Comparison of ENCODE assay signal across 32 mouse cellular contexts in the genomic region with DNA sequence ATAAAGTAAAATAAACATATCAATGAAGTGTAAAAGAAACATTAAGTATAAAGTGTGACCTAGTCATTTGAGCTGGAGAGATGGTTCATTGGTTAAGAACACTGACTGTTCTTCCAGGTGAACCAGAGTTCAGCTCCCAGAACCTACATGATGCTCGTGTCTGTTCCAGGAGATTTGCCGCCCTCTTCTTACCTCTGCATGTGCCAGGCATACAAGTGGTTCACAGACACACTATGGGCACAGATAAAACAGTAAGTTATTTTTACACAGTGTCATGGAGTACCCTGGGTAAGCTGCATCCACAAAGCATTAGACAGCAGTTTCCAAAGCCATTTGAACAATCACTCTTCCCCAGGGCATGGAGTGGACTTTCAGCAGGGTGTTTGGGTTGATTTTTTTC. TPM values are rescaled to one million over a fixed set of nuclear protein-coding genes. Genes with fewer than 3 reads are reported as not detected.
DNase-seq lines count a peak whose midpoint lies in the region; ATAC-seq and TF ChIP-seq lines count a peak whose summit lies in the region.
"Had no signal": no experiment of that assay in that cellular context is flagged by ENCODE, and none has a peak within 500 bp of the region (broad histone marks: within the 10 kb centered on the region; RNA-seq: fewer than 3 reads in every experiment).

No protein-coding gene starts in this region.

- no peak for TF ChIP-seq CTCF in MEL (IDR thresholded peaks at IDR 0.05 in 2 of 3, conservative IDR thresholded peaks at IDR 0.05 in 1 of 3; ENCODE audit: control insufficient read depth in 1 of 3, insufficient read depth in 1 of 3, low read depth in 2 of 3, low read length in 3 of 3, poor library complexity in 1 of 3, severe bottlenecking in 1 of 3)
- no peak for TF ChIP-seq CTCF in liver, embryonic 14.5 days (IDR thresholded peaks at IDR 0.05; ENCODE audit: low read depth)
- TF ChIP-seq CTCF in kidney, adult 2 months (conservative IDR thresholded peaks at IDR 0.05; ENCODE audit: insufficient read depth, insufficient read length, low read depth, low read length) = no peak

- peak overlapping the region in 1 of 2 experiments; percentile 6; a peak in 1 of 4 replicates for H3K4me3 ChIP-seq in MEL (ENCODE audit: control insufficient read depth in 1 of 2, insufficient read depth in 1 of 2, low read depth in 2 of 2, low read length in 2 of 2)
- H3K4me3 ChIP-seq in liver, embryonic 14.5 days (ENCODE audit: insufficient read depth in 1 of 2, low read depth in 2 of 2, low read length in 2 of 2) = no peak overlapping the region
- no peak overlapping the region for H3K4me3 ChIP-seq in kidney, adult 2 months (ENCODE audit: insufficient read depth, low read depth, low read length)
- H3K4me3 ChIP-seq: embryonic facial prominence, embryonic 12.5 days; forebrain, embryonic 12.5 days; heart, embryonic 13.5 days; layer of hippocampus, adult 2 months; limb, embryonic 10.5 days; limb, embryonic 15.5 days; lung, embryonic 15.5 days; midbrain, embryonic 13.5 days; neural tube, embryonic 15.5 days had no signal

- peaks cover 18 to 20% of the 10 kb centered on the region in 2 experiments for H3K4me1 ChIP-seq in MEL (ENCODE audit: control insufficient read depth in 1 of 2, insufficient read depth in 2 of 2, low read length in 2 of 2)
- peaks cover 53 to 54% of the 10 kb centered on the region in 2 experiments for H3K4me1 ChIP-seq in liver, embryonic 14.5 days (replicated peaks; ENCODE audit: control insufficient read depth in 2 of 2, insufficient read depth in 2 of 2, low read length in 1 of 2)
- no peaks in the 10 kb centered on the region for H3K4me1 ChIP-seq in kidney, adult 2 months (ENCODE audit: control insufficient read depth, insufficient read depth, low read length)

- H3K9ac ChIP-seq in MEL (ENCODE audit: control insufficient read depth, low read depth, low read length, poor library complexity, severe bottlenecking) = no peak overlapping the region
- H3K9ac ChIP-seq in liver, embryonic 14.5 days (replicated peaks) = peak overlapping the region; percentile 48; the same call in 1 of the 2 replicates
- H3K9ac ChIP-seq: embryonic facial prominence, embryonic 12.5 days; forebrain, embryonic 12.5 days; forebrain, postnatal 0 days; heart, embryonic 13.5 days; limb, embryonic 15.5 days; lung, embryonic 15.5 days; midbrain, embryonic 13.5 days; neural tube, embryonic 15.5 days had no signal

- H3K79me2 ChIP-seq in MEL (ENCODE audit: control insufficient read depth, insufficient read depth, low read length, poor library complexity) = no peaks in the 10 kb centered on the region

- no peak for TF ChIP-seq RAD21 in MEL (IDR thresholded peaks at IDR 0.05; ENCODE audit: low read depth, low read length)

- peak overlapping the region; percentile 41 for H3K27ac ChIP-seq in MEL (ENCODE audit: control insufficient read depth, low read depth, low read length)
- peak overlapping the region; percentile 97 for H3K27ac ChIP-seq in liver, embryonic 14.5 days
- no peak overlapping the region for H3K27ac ChIP-seq in kidney, adult 2 months (ENCODE audit: insufficient read depth, low read depth, low read length)
- H3K27ac ChIP-seq: embryonic facial prominence, embryonic 12.5 days; forebrain, embryonic 12.5 days; heart, embryonic 13.5 days; layer of hippocampus, adult 2 months; limb, embryonic 10.5 days; limb, embryonic 15.5 days; lung, embryonic 15.5 days; midbrain, embryonic 13.5 days; neural tube, embryonic 15.5 days had no signal

- DNase-seq in cerebellum, adult 9-10 months = peak; percentile 15
- no peak for DNase-seq in cerebellum, adult 18-20 months
- peak; percentile 43 for DNase-seq in MEL (ENCODE audit: low read depth, low spot score)
- DNase-seq in liver, embryonic 14.5 days (ENCODE audit: low read depth in 3 of 3, low spot score in 3 of 3) = peak in 2 of 3 experiments; percentile 53 to 66
- no peak for DNase-seq in gastrocnemius, postnatal 10 days
- no peak for DNase-seq in kidney, adult 2 months
- DNase-seq in left cerebral cortex, adult 18-20 months (ENCODE audit: low spot score in 2 of 2) = no peak
- DNase-seq: adrenal gland, postnatal 25 days; cerebellum, adult 8-10 months; cerebellum, postnatal 36 days; forebrain, postnatal 0 days; gastrocnemius, postnatal 14 days; heart, postnatal 14 days; kidney, adult 18-20 months; kidney, postnatal 36 days; spleen, adult 18-20 months; thymus, postnatal 14 days had no signal

- TF ChIP-seq POLR2A in MEL (IDR thresholded peaks at IDR 0.05; ENCODE audit: control insufficient read depth in 1 of 2, insufficient read depth in 1 of 2, low read depth in 1 of 2, low read length in 2 of 2, poor library complexity in 1 of 2) = no peak
- no peak for TF ChIP-seq POLR2A in kidney, adult 2 months (IDR thresholded peaks at IDR 0.05; ENCODE audit: low read depth, low read length)

- WGBS in liver, embryonic 14.5 days (ENCODE audit: insufficient replicate concordance) = 34% methylated on average over 2 of the region's 2 CpGs
- 58% methylated on average over 2 of the region's 2 CpGs for whole genome bisulfite sequencing in kidney, adult 2 months

- TF ChIP-seq EP300 in MEL (IDR thresholded peaks at IDR 0.05; ENCODE audit: low read depth in 1 of 2, low read length in 2 of 2) = no peak
- no peak for TF ChIP-seq EP300 in liver, embryonic 14.5 days (IDR thresholded peaks at IDR 0.05; ENCODE audit: low read depth)

- peak overlapping the region; percentile 69 for H3K4me2 ChIP-seq in liver, embryonic 14.5 days (ENCODE audit: low read depth)
- H3K4me2 ChIP-seq: embryonic facial prominence, embryonic 12.5 days; forebrain, embryonic 12.5 days; heart, embryonic 13.5 days; limb, embryonic 15.5 days; lung, embryonic 15.5 days; midbrain, embryonic 13.5 days; neural tube, embryonic 15.5 days had no signal

- H3K36me3 ChIP-seq in MEL (ENCODE audit: control insufficient read depth in 1 of 2, insufficient read depth in 2 of 2, low read length in 2 of 2) = peaks cover 0 to 15% of the 10 kb centered on the region in 2 experiments; a peak in 2 of 4 replicates
- H3K36me3 ChIP-seq in liver, embryonic 14.5 days (replicated peaks; ENCODE audit: control insufficient read depth, insufficient read depth, low read depth) = no peaks in the 10 kb centered on the region
- no peaks in the 10 kb centered on the region for H3K36me3 ChIP-seq in kidney, adult 2 months (ENCODE audit: control insufficient read depth, insufficient read depth, low read length)
- H3K36me3 ChIP-seq: embryonic facial prominence, embryonic 12.5 days; forebrain, embryonic 12.5 days; G1E; heart, embryonic 13.5 days; limb, embryonic 10.5 days; limb, embryonic 15.5 days; lung, embryonic 15.5 days; midbrain, embryonic 13.5 days; neural tube, embryonic 15.5 days had no signal

- peak; percentile 31 for ATAC-seq in erythroid progenitor cell, adult 5-6 weeks (replicated peaks; ENCODE audit: low FRiP score, poor library complexity, severe bottlenecking)
- peak; percentile 34 for ATAC-seq in liver, embryonic 14.5 days (ENCODE audit: insufficient read depth)
- ATAC-seq: forebrain, postnatal 0 days; hindbrain, embryonic 16.5 days; midbrain, embryonic 13.5 days; Patski had no signal

- no peaks in the 10 kb centered on the region for H3K9me3 ChIP-seq in MEL (replicated peaks; ENCODE audit: insufficient read depth, low read length)
- H3K9me3 ChIP-seq in liver, embryonic 14.5 days (ENCODE audit: control insufficient read depth, low read length) = no peaks in the 10 kb centered on the region
- H3K9me3 ChIP-seq: embryonic facial prominence, embryonic 12.5 days; forebrain, embryonic 12.5 days; heart, embryonic 13.5 days; limb, embryonic 10.5 days; limb, embryonic 15.5 days; lung, embryonic 15.5 days; midbrain, embryonic 13.5 days; neural tube, embryonic 15.5 days had no signal

- no peaks in the 10 kb centered on the region for H3K27me3 ChIP-seq in MEL (ENCODE audit: control insufficient read depth in 1 of 2, insufficient read depth in 2 of 2, low read length in 2 of 2)
- peaks cover 29% of the 10 kb centered on the region for H3K27me3 ChIP-seq in liver, embryonic 14.5 days (ENCODE audit: control insufficient read depth, insufficient read depth, low read length)
- H3K27me3 ChIP-seq in kidney, adult 2 months (replicated peaks; ENCODE audit: control insufficient read depth, insufficient read depth, low read length) = no peaks in the 10 kb centered on the region

TF ChIP-seq in MEL, 35 proteins besides CTCF, POLR2A, EP300 and RAD21:
- TF ChIP-seq HCFC1 (IDR thresholded peaks at IDR 0.05; ENCODE audit: low read depth, low read length) (no peak), ZNF384 (IDR thresholded peaks at IDR 0.05; ENCODE audit: low read depth, low read length) (no peak), NELFE (IDR thresholded peaks at IDR 0.05; ENCODE audit: low read depth, low read length) (no peak), GABPA (IDR thresholded peaks at IDR 0.05; ENCODE audit: low read depth, low read length) (no peak), UBTF (IDR thresholded peaks at IDR 0.05; ENCODE audit: borderline replicate concordance, insufficient read depth, low read depth, low read length) (no peak), E2F4 (IDR thresholded peaks at IDR 0.05; ENCODE audit: borderline replicate concordance, low read depth, low read length) (no peak), MAX (IDR thresholded peaks at IDR 0.05; ENCODE audit: low read length) (no peak), JUND (IDR thresholded peaks at IDR 0.05; ENCODE audit: low read depth, low read length) (no peak), KAT2A (conservative IDR thresholded peaks at IDR 0.05; ENCODE audit: low read depth, low read length) (no peak), ELF1 (IDR thresholded peaks at IDR 0.05; ENCODE audit: low read depth, low read length) (no peak), NRF1 (IDR thresholded peaks at IDR 0.05; ENCODE audit: insufficient read depth, low read depth, low read length, poor library complexity, severe bottlenecking) (no peak), RCOR1 (IDR thresholded peaks at IDR 0.05; ENCODE audit: low read depth, low read length) (no peak), MYB (IDR thresholded peaks at IDR 0.05; ENCODE audit: low read depth, low read length) (no peak), ZC3H11A (IDR thresholded peaks at IDR 0.05; ENCODE audit: low read depth, low read length) (no peak), SIN3A (IDR thresholded peaks at IDR 0.05; ENCODE audit: low read length) (no peak), TAL1 (IDR thresholded peaks at IDR 0.05; ENCODE audit: low read length) (no peak)

RNA-seq across cellular contexts. Expression of gene Reln, which starts 3.2 kb away (rescaled TPM):
- total RNA-seq in MEL (2012; rRNA removed) = not detected in 2 replicates
- polyA plus RNA-seq in MEL (2012; ENCODE audit: insufficient read depth in 1 of 2, insufficient read length in 2 of 2, low read depth in 1 of 2, low replicate concordance in 2 of 2, missing spikeins in 1 of 2) = not detected
- total RNA-seq in erythroid progenitor cell, adult 5-6 weeks (2015; ENCODE audit: low replicate concordance) = 195 and 249 TPM in 2 replicates
- 175 and 188 TPM in 2 replicates for total RNA-seq in erythroid progenitor cell, adult 5-6 weeks (2017; ENCODE audit: low replicate concordance)
- polyA plus RNA-seq in liver, embryonic 14.5 days (2012; rRNA removed) = 25.4 and 38.7 TPM in 2 replicates
- 25.7 and 27.4 TPM in 2 replicates for polyA plus RNA-seq in liver, embryonic 14.5 days (2014; fragmentation: Nextera tagmentation; extraction: Ambion mirVana)
- 1 to 10 TPM; 7.0 to 7.3 TPM for total RNA-seq in gastrocnemius, postnatal 10 days (2021)
- 3.4 and 4.9 TPM in 2 replicates for polyA plus RNA-seq in kidney, adult 2 months (2012; rRNA removed)
- 10 to 100 TPM; 80.8 to 81.6 TPM for total RNA-seq in left cerebral cortex, adult 18-20 months (2021)
- total RNA-seq: granulocyte monocyte progenitor cell, adult 5-6 weeks had no signal
- polyA plus RNA-seq: C2C12, Patski had no signal

Comparison
In these comparisons a context has a peak if more than half of its experiments do, and no peak if none do; other contexts are left out.
1. DNase-seq: peak in cerebellum, adult 9-10 months (single experiment), MEL (single experiment) and liver, embryonic 14.5 days (2 of 3); none in cerebellum, adult 18-20 months (0 of 2), gastrocnemius, postnatal 10 days (single experiment), kidney, adult 2 months (single experiment) and left cerebral cortex, adult 18-20 months (0 of 2).
2. RNA of gene Reln, which starts 3.2 kb away (total RNA-seq): 175 to 249 TPM in erythroid progenitor cell, adult 5-6 weeks and 80.8 to 81.6 TPM in left cerebral cortex, adult 18-20 months; 7.0 to 7.3 TPM in gastrocnemius, postnatal 10 days and not detected in MEL; every median in the first group is over 4 times any median in the second.